Mouse (Mus musculus) neural tube, embryonic 12.5 days (tissue): Measurements from ENCODE around the gene Cramp1l. TPM values are rescaled to one million over a fixed set of nuclear protein-coding genes. Genes with fewer than 3 reads are reported as not detected.
"Not testable (repeated sequence)": the region's sequence is repeated elsewhere in the genome, so short reads cannot be mapped to it uniquely, and the experiment has no call there.

Source experiments
- ATAC-seq: fragments of 200-750 bp; cut with Nextera tagmentation; 2 replicates; pipeline ENCODE4 v1.8.0; 2017; ENCODE audit warnings: low read depth, mild to moderate bottlenecking, moderate TSS enrichment, moderate library complexity; ENCODE audit not compliant: low FRiP score
- H3K27ac ChIP-seq: fragments of 300-500 bp; sonication (generic); 2 replicates; pipeline ENCODE4 v1.5.1; 2016
- H3K27me3 ChIP-seq: fragments of 300-500 bp; sonication (generic); replicated peaks from 2 replicates; pipeline ENCODE4 v1.6.1; 2016; ENCODE audit warnings: mild to moderate bottlenecking
- H3K36me3 ChIP-seq: fragments of 300-500 bp; sonication (generic); 2 replicates; pipeline ENCODE4 v1.6.1; 2016; ENCODE audit warnings: mild to moderate bottlenecking
- H3K4me1 ChIP-seq: fragments of 300-500 bp; sonication (generic); 2 replicates; pipeline ENCODE4 v1.6.1; 2016
- H3K4me2 ChIP-seq: fragments of 300-500 bp; sonication (generic); replicated peaks from 2 replicates; pipeline ENCODE4 v1.6.1; 2016; ENCODE audit warnings: mild to moderate bottlenecking
- H3K4me3 ChIP-seq: fragments of 300-500 bp; sonication (generic); 2 replicates; pipeline ENCODE4 v1.5.1; 2016
- H3K9ac ChIP-seq: fragments of 300-500 bp; sonication (generic); 2 replicates; pipeline ENCODE4 v1.6.1; 2016; ENCODE audit warnings: mild to moderate bottlenecking
- H3K9me3 ChIP-seq: fragments of 300-500 bp; sonication (generic); 2 replicates; pipeline ENCODE4 v1.6.1; 2016; ENCODE audit warnings: mild to moderate bottlenecking
- WGBS: fragments of 180-500 bp; shearing (Covaris S2); methylation state at CpG from one replicate; pipeline ENCODE4 v1.1.7; 2016; 5-methylcytosine and 5-hydroxymethylcytosine counted together
- polyA plus RNA-seq: library from polyadenylated mRNA; unstranded; fragments of >200 nt; fragmentation: Nextera tagmentation; extraction: Ambion mirVana; gene quantifications from 2 replicates; pipeline ENCODE4 v1.2.1, GENCODE M21; 2016

Gene Cramp1l
- polyA plus RNA-seq, 1 experiment from 2014 or later, result 12.0 TPM

DNA sequence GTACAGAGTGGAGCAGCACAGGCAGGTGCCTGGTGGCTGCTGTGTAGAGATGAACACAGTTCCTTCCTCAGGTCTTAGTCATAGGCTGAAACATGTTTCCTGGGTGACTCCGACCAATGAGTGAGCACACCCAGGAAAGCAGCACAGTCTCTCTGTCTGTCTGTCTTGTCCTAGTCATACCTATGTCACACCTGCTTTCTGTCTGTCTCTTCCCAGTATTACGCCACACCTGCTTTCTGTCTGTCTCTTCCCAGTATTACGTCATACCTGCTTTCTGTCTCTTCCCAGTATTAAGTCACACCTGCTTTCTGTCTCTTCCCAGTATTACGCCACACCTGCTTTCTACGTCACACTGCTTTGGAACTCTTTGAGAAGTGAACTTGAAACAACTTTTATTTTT, 67.4 kb downstream of the Cramp1l start:
- H3K27me3 ChIP-seq, result no peaks in the 10 kb centered on the region
- H3K27ac ChIP-seq, result no peak overlapping the region
- H3K36me3 ChIP-seq, result peaks cover 70% of the 10 kb centered on the region
- no peak overlapping the region for H3K4me3 ChIP-seq
- H3K9me3 ChIP-seq, result no peaks in the 10 kb centered on the region
- WGBS, result 94% methylated on average over 5 of the region's 5 CpGs
- no peak for ATAC-seq
- no peak overlapping the region for H3K4me2 ChIP-seq
- no peaks in the 10 kb centered on the region for H3K4me1 ChIP-seq
- no peak overlapping the region for H3K9ac ChIP-seq

DNA sequence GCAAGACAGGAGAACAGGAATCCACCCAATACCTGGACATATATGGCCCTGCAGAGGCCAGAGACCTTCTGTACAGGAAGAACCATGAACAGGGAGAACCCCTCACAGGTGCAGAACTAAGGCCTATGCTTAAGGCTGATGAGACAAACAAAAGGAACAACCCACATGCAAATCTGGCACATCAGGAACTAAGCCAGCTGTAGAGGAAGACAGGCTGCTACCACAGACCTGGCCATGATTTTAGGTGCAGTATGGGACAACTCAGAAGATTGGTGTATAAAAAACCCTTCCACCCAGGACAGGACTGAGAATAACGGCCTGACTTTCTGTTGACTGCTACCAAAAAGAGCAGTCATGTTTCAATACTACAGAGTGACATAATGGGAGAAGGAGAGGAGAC, 72.0 kb downstream of the Cramp1l start:
- not testable (repeated sequence) for ATAC-seq, H3K4me3 ChIP-seq, H3K9me3 ChIP-seq, H3K27me3 ChIP-seq, H3K9ac ChIP-seq, H3K27ac ChIP-seq, H3K4me2 ChIP-seq, H3K4me1 ChIP-seq
- peaks cover 54% of the 10 kb centered on the region for H3K36me3 ChIP-seq
- WGBS, result 95% methylated on average over 1 of the region's 1 CpGs

DNA sequence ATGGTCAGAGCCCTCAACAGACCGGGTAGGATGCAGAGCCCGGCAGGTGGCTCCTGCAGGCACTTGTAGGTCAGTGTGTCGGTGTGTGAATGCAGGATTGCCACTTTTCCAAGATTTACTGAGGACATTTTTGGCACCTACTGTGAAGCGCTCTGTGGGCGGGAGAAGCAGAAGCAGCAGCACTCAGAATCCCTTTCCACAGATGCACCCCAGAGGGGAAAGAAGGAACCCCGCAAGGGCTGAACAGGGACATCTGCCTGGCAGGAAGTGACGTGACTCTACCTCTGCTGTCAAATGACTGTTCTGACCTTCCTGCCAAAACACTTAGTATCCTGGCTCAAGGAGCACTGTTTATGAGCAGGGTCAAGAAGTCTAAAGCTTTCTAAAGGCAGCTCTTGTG, 72.6 kb downstream of the Cramp1l start:
- no peaks in the 10 kb centered on the region for H3K27me3 ChIP-seq
- WGBS, result 84% methylated on average over 7 of the region's 7 CpGs

DNA sequence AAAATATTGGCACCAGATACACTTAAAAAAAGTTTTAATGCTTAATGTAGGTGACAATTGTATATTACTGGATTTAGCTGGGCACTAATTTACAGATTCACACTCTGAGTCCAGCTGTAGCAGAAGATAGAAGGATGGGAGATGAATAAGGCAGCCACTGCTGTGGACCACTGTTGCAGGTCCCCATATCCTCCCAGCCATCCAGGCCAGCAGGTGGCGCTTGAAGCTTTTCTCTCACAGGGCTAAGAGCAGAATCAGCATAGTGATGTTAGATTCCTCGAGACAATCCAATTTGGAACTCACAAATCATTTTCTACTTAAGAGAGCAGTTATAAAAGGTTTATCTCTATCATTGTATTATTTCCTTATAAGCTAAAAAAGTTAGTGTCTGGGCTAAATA, 73.1 kb downstream of the Cramp1l start:
- H3K4me2 ChIP-seq, H3K9me3 ChIP-seq, ATAC-seq, H3K4me1 ChIP-seq, H3K4me3 ChIP-seq, H3K27me3 ChIP-seq, H3K27ac ChIP-seq, H3K9ac ChIP-seq: not testable (repeated sequence)
- 21% methylated on average over 2 of the region's 2 CpGs for WGBS
- H3K36me3 ChIP-seq, result peaks cover 43% of the 10 kb centered on the region

More for the DNA sequence above, 72.6 kb downstream of the Cramp1l start:
- H3K36me3 ChIP-seq, result peaks cover 48% of the 10 kb centered on the region
- no peak overlapping the region for H3K27ac ChIP-seq
- no peak for ATAC-seq
- no peak overlapping the region for H3K4me2 ChIP-seq
- no peaks in the 10 kb centered on the region for H3K4me1 ChIP-seq
- no peak overlapping the region for H3K4me3 ChIP-seq
- no peak overlapping the region for H3K9ac ChIP-seq
- H3K9me3 ChIP-seq, result no peaks in the 10 kb centered on the region

DNA sequence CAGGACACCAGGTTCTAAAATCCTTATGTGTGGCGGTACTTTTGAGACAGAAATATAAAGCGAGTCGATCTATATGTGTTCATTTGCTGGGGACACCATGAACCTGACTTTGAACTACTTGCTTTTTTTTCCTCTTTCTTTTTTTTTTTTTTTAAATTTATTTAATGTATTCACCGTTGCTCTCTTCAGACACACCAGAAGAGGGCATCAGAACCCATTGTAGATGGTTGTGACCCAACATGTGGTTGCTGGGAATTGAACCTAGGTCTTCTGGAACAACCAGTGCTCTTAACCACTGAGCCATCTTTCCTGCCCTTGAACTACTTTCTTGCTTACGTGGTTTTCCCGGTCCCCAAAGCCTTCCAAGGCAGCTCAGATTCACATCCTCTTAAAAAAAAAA, 78.3 kb downstream of the Cramp1l start:
- peak overlapping the region; percentile 83 for H3K4me2 ChIP-seq
- H3K27me3 ChIP-seq, result no peaks in the 10 kb centered on the region
- 47% methylated on average over 6 of the region's 6 CpGs for WGBS
- H3K4me1 ChIP-seq, result peaks cover 20% of the 10 kb centered on the region
- no peak for ATAC-seq
- H3K9ac ChIP-seq, result peak overlapping the region; percentile 92
- no peaks in the 10 kb centered on the region for H3K9me3 ChIP-seq
- peak overlapping the region; percentile 66; the same call in 1 of the 2 replicates for H3K27ac ChIP-seq
- peak overlapping the region; percentile 92 for H3K4me3 ChIP-seq
- H3K36me3 ChIP-seq, result no peaks in the 10 kb centered on the region

DNA sequence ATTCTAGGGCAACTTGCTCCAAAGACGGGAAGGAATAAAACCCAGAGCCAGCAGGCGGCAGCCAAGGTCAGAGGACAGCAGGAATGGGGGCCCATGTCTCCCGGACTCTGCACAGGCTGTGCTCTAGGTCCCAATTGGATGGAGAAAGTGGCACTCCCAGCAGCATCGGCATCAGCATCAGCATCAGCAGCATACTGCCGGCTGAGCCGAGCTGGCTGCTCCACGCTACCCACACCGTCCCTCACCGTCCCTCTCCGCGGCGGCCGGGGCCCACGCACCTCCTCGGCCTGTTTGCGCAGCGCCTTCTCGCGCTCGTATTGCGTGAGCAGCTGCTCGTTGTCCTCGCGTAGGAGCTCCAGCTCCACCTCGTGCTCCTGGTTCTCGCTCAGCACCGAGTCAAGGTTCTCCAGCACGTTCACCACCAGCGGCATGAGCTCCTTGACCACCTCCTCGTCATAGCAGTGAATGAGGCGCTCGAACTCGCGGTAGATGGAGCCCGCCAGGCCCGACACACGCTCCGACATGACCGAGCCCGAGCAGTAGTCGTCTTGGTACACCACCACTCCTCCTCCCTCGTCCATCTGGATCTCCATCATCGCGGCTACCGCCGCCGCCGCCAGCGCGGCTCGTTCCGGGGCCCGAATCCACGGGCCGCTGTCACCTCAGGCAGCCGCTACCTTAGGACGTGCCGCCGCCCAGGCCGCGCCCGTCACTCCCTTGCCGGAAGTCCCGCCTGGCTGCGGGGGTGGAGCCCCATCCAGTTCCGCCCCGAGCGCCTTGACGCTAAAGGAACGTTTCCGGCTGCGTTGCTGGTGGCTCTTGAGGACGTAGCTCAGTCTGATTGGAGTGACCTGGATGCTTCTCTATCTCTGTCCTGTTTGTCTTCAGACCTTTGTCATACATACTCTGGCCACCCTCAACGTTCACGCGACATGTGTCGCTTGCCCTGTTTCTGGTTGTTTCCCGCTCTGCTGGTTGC, 79.0 kb downstream of the Cramp1l start, which contains the start of gene Mapk8ip3:
Gene Mapk8ip3 (minus strand): TSS at position 719 of the 979 bp plus-strand sequence.
- peak within 1 kb of the TSS; percentile 92 for H3K9ac ChIP-seq
- ATAC-seq, result peak; percentile 96
- peak within 1 kb of the TSS; percentile 66 for H3K27ac ChIP-seq
- no peaks in the 10 kb centered on the region for H3K27me3 ChIP-seq
- WGBS, result under 1% methylated on average over 78 of the region's 78 CpGs
- no peaks in the 10 kb centered on the region for H3K36me3 ChIP-seq
- H3K9me3 ChIP-seq, result no peaks in the 10 kb centered on the region
- H3K4me2 ChIP-seq, result peak within 1 kb of the TSS; percentile 83
- peaks cover 20% of the 10 kb centered on the region for H3K4me1 ChIP-seq
- H3K4me3 ChIP-seq, result peak within 1 kb of the TSS; percentile 92

DNA sequence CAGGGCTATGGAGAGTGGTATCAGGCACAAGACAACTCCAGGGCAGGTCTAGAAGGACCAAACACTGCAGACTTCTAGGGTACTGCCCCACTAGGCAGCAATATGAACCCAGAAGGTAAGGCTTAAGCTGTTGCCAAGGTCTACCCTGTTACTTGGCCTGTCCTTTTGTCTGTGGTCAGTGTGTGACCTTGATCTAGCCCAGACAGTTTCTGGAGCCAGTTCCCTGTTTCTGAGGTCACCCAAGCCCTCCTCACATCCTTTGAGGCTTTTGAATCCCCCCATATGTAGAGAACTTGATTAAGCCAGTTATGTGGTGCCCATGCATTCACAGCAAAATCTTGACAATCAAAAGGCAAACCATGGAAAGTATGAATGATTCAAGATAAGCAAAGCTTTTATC, 79.9 kb downstream of the Cramp1l start:
- peak overlapping the region; percentile 92 for H3K9ac ChIP-seq
- no peaks in the 10 kb centered on the region for H3K36me3 ChIP-seq
- no peaks in the 10 kb centered on the region for H3K27me3 ChIP-seq
- H3K9me3 ChIP-seq, result no peaks in the 10 kb centered on the region
- ATAC-seq, result no peak
- no peak overlapping the region for H3K27ac ChIP-seq
- peak overlapping the region; percentile 83 for H3K4me2 ChIP-seq
- H3K4me3 ChIP-seq, result peak overlapping the region; percentile 92
- H3K4me1 ChIP-seq, result peaks cover 20% of the 10 kb centered on the region

DNA sequence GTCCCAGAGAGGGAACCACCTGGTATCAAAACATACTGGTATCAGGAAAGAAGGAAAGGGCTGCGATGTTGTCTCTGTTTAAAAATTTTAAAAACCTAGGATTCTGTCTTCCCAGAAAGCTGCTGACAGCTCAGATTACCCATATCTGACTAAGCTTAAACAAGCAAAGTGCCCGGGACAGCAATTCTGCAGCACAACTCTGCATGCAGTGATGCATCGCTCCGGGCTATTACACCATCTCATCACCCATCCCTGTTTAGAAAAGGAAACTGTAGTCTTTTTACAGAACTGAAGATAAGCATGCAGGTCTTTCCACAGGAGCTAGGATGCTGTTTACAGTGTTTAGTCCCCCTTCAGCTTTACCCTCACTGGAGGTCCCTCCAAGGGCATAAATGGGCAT, 80.7 kb downstream of the Cramp1l start:
- peak overlapping the region; percentile 83 for H3K4me2 ChIP-seq
- no peak overlapping the region for H3K27ac ChIP-seq
- H3K9me3 ChIP-seq, result no peaks in the 10 kb centered on the region
- WGBS, result 92% methylated on average over 4 of the region's 4 CpGs
- H3K36me3 ChIP-seq, result no peaks in the 10 kb centered on the region
- H3K4me3 ChIP-seq, result no peak overlapping the region
- no peak for ATAC-seq
- no peaks in the 10 kb centered on the region for H3K27me3 ChIP-seq
- peak overlapping the region; percentile 92 for H3K9ac ChIP-seq
- peaks cover 20% of the 10 kb centered on the region for H3K4me1 ChIP-seq

DNA sequence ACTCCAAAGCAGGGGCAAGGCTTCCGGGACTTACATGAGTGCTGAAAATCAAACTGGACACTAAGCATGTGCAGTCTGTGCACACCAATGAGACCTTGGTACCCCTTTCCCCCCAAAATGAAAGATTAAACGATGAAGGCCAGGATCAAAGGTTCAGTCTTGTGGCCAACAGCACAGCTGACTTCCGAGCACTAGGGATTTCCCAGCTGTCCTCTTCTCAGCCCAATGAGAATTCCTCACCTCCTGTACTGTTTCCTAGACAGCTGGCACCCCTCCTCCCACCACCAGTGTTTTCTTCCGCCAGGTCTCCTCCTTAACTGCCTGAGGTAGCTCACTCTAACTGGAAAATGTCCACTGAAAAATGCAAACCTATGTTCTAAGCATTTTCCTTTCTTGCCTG, 82.4 kb downstream of the Cramp1l start:
- Histone ChIP-seq H3K9me3 (no peaks in the 10 kb centered on the region), H3K9ac (no peak overlapping the region), H3K27me3 (no peaks in the 10 kb centered on the region), H3K4me3 (no peak overlapping the region), H3K4me1 (peaks cover 20% of the 10 kb centered on the region), H3K4me2 (no peak overlapping the region), H3K36me3 (0 out of 2 replicates have a peak, but pooled peaks cover 6% of the 10 kb centered on the region), H3K27ac (no peak overlapping the region)
- ATAC-seq, result no peak
- WGBS, result 81% methylated on average over 4 of the region's 4 CpGs

DNA sequence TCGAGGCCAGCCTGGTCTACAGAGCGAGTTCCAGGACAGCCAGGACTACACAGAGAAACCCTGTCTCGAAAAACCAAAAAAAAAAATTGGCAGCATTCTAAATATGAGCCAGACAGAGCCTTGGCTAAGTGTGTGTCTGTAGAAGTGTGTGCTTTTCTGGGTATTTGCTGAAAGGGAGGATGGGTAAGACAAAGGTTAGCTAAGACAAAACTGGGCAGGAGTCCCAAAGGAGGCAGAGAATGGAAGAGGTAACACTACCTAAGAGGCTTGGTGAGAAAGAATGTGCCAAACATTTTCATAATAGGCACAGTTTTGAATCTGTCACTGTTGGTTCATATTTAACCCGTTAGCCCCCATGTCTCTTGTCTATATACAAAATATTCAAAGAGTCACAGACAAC, 83.2 kb downstream of the Cramp1l start:
- Histone ChIP-seq H3K27ac (no peak overlapping the region), H3K4me3 (no peak overlapping the region), H3K4me2 (no peak overlapping the region), H3K36me3 (peaks cover 11% of the 10 kb centered on the region), H3K4me1 (peaks cover 20% of the 10 kb centered on the region), H3K9ac (0 out of 2 replicates have a peak overlapping the region, but pooled peaks have one; percentile 21), H3K27me3 (no peaks in the 10 kb centered on the region), H3K9me3 (no peaks in the 10 kb centered on the region)
- 92% methylated on average over 4 of the region's 4 CpGs for WGBS
- no peak for ATAC-seq

DNA sequence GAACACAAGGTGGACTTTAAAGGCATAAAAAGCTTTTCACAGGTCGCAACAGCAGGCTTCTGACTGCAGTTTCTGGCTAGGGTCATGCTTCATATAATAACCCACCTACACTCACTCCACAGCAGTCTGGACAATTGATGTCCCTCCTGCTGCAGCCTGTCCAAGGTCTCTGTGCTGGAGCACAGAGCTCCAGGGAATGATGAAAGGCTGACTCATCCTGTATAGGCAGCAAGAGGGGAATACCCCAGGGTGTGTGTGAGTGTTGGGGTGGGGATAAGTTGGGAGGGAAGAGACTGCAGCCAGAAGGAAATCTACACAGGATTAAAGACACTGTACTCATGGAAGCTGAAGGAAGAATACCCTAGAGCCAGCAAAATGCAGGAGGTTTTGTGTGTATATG, 86.1 kb downstream of the Cramp1l start:
- Histone ChIP-seq H3K9me3 (no peaks in the 10 kb centered on the region), H3K9ac (no peak overlapping the region), H3K36me3 (peaks cover 38% of the 10 kb centered on the region), H3K27ac (no peak overlapping the region), H3K4me1 (peaks cover 5% of the 10 kb centered on the region), H3K4me2 (no peak overlapping the region), H3K27me3 (no peaks in the 10 kb centered on the region), H3K4me3 (no peak overlapping the region)
- 88% methylated on average over 1 of the region's 1 CpGs for WGBS
- ATAC-seq, result no peak

DNA sequence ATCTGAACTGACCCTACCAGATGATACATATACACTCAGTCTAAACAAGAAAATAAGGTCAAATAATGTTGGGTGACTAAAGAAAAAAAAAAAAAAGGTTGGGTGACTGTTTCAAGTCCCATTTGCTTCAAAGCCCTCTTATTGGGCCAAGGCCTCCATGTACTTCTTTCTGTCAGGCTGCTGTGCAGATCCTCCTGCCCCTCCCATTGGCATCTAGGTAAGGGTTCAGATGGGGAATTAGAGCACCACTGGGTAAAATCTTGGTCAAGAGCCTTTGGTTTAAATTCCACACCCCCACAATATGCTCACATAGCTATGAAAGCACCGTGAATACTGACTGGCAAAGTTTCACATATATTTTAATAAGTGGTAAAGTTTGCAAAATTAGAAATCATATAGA, 92.3 kb downstream of the Cramp1l start:
- no peaks in the 10 kb centered on the region for H3K9me3 ChIP-seq
- no peak overlapping the region for H3K4me3 ChIP-seq
- H3K4me1 ChIP-seq, result no peaks in the 10 kb centered on the region
- no peak overlapping the region for H3K27ac ChIP-seq
- H3K9ac ChIP-seq, result no peak overlapping the region
- H3K4me2 ChIP-seq, result no peak overlapping the region
- H3K36me3 ChIP-seq, result peaks cover 92% of the 10 kb centered on the region
- WGBS, result 97% methylated on average over 1 of the region's 1 CpGs
- ATAC-seq, result no peak
- no peaks in the 10 kb centered on the region for H3K27me3 ChIP-seq

DNA sequence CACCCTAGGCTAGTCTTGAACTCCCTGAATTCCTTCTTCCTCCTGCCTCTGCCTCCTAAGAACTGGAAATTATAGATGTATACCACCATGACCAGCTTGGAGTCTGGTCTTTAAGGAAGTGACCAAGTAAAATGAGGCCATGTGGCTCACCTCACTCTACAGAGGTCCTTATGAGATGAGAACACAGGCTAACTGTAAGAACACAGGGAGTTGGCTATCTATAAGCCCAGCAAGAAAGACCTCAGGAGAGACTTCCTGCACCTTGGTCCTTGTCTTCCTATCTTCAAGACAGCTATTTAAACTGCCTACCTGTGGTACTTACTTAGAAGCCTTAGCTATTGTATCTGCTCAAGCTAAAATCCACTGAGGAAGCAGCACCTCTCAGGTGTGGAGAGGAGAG, 101.6 kb downstream of the Cramp1l start:
- no peak for ATAC-seq
- Histone ChIP-seq H3K36me3 (peaks cover 95% of the 10 kb centered on the region), H3K9ac (no peak overlapping the region)

More for the DNA sequence above, 101.6 kb downstream of the Cramp1l start:
- no peaks in the 10 kb centered on the region for H3K4me1 ChIP-seq
- H3K9me3 ChIP-seq, result no peaks in the 10 kb centered on the region
- no peak overlapping the region for H3K4me3 ChIP-seq
- H3K27ac ChIP-seq, result no peak overlapping the region
- H3K4me2 ChIP-seq, result no peak overlapping the region
- no peaks in the 10 kb centered on the region for H3K27me3 ChIP-seq
